Mouse (Mus musculus) thymus, adult 2 months (tissue): Measurements from ENCODE around the gene Cdk5r2.

Experiments used
- CTCF ChIP-seq: fragments of 200-500 bp; IDR thresholded peaks from 2 replicates; pipeline ENCODE4 v1.5.1; 2012; ENCODE audit warnings: mild to moderate bottlenecking, control low read depth, low read length, moderate library complexity, borderline replicate concordance; ENCODE audit not compliant: control insufficient read depth, poor library complexity, insufficient read depth; ENCODE audit errors: extremely low read depth
- POLR2A ChIP-seq: fragments of 200-500 bp; IDR thresholded peaks from 2 replicates; pipeline ENCODE4 v1.6.1; 2012; ENCODE audit warnings: mild to moderate bottlenecking, low read length, control low read depth, moderate library complexity; ENCODE audit not compliant: control insufficient read depth, poor library complexity, insufficient read depth; ENCODE audit errors: extremely low read depth

GRCm38 (mm10) chr1:74880785-74881360, 26.1 kb downstream of the Cdk5r2 start:
- peak; percentile 76; the same call in 1 of the 2 replicates for TF ChIP-seq CTCF
- TF ChIP-seq POLR2A = no peak
